Mouse (Mus musculus) granulocyte monocyte progenitor cell, adult 5-6 weeks (primary cell): ENCODE data around the gene Tgfbi. TPM values are rescaled to one million over a fixed set of nuclear protein-coding genes. Genes with fewer than 3 reads are reported as not detected.

Experiments
- ATAC-seq: replicated peaks from 2 replicates; pipeline ENCODE4 v1.8.0; 2016; ENCODE audit warnings: mild to moderate bottlenecking, moderate TSS enrichment, inconsistent platforms; ENCODE audit not compliant: poor library complexity, severe bottlenecking
- total RNA-seq, 2 experiments: library from RNA; stranded (forward) in 1 of 2; stranded (reverse) in 1 of 2; fragments of 200-712, 200-1000 nt in 1 of 2; fragments of >200 nt in 1 of 2; fragmentation: Nextera tagmentation in 1 of 2; gene quantifications; 2 replicates each; pipeline ENCODE4 v1.2.3; 2014 to 2017

The Tgfbi gene
- total RNA-seq (2014; fragmentation: Nextera tagmentation) (10.1 and 15.3 TPM in 2 replicates), total RNA-seq (2017) (15.6 and 21.7 TPM in 2 replicates)

DNA sequence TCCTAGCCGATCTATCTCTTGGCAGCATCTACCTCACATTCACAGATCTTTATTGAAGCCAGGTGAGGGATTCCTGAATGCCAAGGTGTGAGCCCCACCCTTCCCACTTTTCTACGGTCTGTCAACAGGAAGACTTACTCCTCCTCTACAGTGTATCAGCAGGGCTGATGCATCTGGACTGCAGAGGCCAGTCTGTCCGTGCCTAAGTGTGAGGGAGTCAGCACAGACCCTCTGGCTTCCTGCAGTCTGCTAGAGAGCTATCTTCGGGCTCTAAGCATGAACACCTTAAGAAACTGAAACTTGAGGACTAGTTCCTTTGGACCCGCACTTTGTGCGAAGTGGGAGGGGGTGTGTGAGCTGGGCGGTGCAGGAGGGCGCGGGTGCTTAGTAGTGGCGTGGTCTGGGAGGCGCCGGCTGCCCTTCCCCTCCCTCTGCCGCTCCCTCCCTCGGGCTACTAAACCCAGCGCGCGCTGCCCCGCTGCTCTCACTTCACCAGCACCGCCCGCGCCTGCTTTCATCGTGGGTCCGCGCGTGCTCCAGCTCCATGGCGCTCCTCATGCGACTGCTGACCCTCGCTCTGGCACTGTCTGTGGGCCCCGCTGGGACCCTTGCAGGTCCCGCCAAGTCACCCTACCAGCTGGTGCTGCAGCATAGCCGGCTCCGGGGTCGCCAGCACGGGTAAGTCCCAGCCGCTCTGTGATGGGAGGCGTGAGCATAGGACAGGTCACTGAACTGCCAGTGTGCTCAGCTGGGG is at the start of gene Tgfbi:
Tgfbi (plus strand) TSS at position 421 of the 754 bp plus-strand sequence.
- ATAC-seq = peak; percentile 54

DNA sequence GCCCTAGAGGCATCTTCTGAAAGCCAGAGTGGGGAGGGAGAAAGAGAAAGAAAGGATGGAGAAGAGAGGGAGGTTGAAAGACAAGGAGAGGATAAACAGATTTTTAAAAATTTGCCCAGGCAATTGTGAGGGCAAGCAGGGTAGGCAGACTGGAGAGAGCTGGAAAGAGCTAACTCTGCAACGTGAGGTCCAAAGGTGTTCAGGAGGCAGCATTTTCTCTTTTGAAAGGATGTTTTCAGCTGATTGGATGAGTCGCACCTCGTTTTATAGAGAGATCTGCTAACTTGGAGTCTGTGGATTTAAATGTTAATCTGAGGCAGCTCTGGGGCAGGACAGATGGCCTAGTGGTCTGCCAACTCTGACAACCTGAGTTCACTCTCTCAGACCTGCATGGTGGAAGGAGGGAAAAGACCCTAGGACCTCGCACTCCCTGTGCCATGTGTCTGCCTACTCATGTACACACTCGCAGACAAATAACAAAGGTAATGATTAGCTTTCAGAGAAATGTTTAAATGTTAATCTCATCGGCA is 49.4 kb upstream of the Tgfbi start:
- no peak for ATAC-seq

DNA sequence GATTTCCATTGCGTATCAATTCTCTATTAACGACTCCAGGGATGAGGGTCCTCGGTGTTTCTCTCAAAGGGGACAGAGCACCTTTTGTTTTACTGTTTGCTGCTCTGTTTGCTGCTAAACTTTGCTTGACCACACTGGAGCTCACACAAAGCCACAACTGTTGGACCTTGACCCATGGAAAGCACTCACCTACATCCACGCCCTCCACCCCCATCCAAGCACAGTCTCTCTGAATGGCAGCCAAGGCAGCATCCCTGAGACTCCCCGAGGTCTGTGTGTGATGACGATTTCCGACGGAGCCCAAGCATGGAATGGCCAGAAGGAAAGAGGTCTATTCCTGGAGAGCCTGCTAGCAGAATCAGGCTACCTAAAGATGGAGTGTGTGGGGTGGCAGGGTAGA is 48.2 kb upstream of the Tgfbi start:
- ATAC-seq = no peak

DNA sequence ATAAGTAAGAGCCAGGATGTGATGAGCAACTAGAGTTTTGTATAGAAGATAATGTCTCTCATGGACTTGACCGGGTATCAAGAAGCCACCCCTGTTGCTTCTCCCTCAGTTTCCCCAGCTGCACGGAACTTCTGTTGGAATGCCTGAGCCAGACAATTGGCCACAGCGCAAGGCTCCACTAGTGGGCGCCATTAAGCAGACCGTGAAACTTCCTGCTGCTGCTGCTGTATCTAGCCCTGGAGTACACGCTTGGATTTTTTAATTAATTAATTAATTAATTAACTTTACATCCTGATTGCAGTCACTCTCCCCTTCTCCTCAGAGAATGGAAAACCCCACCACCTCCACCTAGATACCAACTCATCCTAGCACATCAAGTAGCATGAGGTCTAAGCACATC is 46.2 kb upstream of the Tgfbi start:
- ATAC-seq = peak; percentile 69

DNA sequence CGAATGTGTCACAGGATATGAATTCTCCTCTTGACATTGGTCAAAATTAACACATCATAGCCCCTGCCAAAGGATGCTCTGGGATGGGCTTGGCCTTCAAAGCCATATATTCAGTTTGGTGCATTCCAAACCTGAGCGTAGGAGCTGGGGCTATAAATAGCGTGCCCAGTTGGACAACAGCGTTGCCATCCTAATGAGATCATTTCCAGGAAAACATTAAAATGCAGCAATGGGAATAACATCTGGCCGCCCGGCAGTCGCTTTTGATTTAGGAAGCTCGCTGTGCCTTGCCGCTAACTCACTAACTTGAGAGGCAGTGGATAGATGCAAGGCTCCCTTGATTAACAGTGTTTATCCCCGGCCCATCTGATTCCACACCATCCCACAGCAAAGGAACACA is 43.0 kb upstream of the Tgfbi start:
- no peak for ATAC-seq

DNA sequence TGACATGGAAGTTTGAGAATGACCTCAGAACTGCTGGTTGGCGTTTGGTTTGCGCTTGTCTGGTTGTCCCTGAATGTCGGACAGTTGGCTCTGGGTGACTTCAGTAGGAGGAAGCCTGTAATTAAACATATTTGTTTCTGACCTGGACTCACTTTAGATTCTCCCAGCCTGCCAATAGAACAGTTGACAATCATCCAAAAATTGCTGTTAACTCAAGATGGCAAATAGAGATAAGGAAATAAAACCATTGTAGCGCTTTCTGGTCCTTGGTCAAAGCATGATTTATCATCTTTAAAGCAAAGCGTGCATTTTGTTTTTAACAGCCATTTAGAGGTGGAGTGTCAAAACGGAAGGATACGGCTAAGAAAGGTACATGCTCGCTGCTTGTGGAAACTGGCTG is 37.7 kb upstream of the Tgfbi start:
- no peak for ATAC-seq

DNA sequence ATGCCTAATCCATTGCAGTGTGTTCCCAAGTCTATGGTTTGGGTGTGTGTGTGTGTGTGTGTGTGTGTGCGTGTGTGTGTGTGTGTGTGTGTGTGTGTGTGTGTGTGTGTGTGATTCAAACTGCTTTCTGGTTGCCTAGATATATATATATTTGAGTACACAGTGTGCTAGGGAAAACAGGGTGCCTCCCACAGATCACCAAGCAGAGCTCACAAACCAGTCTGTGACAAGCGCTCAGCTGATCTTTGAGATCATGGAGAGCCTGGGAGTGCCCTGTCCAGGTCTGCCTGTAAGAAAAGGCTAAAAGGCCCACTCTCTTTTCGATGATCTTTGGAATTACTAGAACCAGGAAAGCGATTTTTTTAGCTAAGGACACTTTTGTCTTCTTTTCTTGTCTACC is 34.2 kb upstream of the Tgfbi start:
- ATAC-seq = no peak

DNA sequence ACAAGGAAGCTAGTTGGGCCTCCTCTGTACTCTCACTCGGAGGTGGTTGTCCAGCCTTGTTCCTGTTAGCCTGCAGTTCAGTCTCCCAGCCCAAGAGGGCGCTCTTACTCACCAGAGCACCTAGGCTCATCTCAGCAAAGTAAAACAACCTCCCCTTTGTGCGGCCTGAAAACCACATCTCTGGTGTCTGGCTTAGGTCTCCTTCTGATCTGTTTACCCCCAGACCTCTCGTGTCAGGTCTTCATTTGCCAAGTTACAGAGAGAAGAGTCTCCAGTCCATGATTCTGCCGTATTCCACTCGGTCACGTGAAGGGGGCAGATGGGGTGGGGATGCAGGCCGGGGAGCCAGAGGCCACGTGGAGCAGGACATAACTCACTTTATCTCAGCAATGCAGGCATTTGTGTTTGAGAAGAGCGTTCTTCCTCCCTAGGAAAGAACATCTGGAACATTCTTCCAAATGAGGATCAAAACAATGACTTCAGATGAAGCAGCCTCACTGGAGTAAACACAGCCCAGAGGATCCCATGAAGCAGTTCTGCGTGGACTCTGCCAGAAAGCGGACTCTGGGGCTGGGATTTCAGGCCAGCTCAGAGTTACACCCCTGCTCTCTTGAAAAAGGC is 33.5 kb upstream of the Tgfbi start:
- ATAC-seq = peak; percentile 94

DNA sequence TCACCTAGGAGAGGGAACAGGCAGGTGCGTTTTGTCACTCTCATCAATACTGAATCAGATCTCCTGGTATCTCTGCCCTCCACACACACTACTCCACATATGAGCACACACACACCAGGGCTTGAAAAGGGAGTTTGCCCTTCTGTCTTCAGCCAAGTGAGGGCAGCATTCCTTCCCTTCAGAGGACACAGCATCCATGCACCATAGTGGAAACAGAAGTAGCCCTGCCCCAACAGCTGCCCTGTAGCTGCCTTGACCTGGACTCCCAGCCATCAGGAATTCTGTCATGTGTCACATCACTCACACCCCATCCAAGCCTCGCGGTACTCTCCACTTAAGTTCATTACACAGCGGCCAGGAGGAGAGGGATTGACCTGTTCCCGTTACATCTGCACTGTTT is 31.2 kb upstream of the Tgfbi start:
- ATAC-seq = no peak

DNA sequence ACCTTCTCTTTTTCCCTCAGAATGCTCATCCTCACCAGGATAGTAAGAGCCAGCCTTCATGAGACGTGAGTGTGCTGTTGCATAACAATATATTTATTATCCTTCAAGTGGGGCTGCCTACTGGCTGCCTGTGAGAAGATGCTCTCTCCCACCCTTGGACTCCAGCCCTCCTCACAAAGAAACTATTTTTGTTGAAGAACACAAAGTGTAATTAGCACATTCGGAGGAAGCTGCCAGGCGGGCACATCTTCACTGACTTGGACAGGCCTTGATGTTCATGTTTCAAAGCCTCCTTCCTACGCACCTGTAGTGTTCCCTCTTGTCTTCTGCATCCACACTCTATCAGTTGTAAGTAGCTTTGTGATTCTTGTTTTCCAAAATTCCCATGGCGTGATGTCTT is 28.9 kb upstream of the Tgfbi start:
- ATAC-seq = no peak

DNA sequence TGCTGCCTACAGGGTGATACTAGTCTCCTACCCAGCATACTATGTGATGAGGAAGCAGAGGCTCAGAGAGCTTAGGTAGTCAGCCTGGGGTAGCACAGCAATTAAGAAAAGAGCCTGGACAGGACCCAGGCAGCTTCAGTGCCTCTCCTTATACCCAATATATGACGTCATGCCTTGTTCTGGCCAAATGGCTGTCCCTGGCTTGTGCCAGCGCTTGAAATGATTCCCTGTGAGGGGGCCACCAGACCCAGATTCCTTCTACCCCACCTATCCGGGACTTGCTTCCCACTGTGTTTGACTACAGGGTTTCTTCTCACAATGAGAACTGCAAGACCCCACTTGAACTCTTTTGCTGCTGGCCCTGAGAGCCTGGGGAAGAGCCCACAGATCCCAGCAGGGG is 27.8 kb upstream of the Tgfbi start:
- ATAC-seq = 0 out of 2 replicates have a peak, but pooled peaks have one; percentile 17

DNA sequence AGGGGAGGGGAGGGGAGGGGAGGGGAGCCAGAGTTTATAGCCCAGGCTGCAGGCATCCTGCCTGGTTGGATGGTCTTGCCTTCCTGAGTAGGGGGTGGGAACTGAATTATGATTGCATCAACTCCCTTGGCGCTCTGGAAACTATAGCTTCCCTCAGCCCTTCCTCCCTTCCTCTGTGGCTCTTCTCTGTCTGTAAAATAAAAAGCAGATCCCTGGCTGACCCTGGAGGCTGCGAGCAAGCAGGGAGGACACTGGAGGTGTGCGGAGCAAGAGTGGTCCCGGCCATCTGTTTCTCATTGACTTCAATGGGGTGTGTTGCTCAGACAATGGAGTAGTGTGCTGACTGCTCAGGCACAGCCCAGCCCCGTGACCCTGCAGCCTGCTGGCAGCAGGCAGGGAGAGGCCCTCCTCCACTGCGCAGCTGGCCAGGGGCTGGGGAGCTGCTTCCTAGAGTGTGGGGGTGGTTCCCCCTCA is 27.3 kb upstream of the Tgfbi start:
- ATAC-seq = peak; percentile 77

DNA sequence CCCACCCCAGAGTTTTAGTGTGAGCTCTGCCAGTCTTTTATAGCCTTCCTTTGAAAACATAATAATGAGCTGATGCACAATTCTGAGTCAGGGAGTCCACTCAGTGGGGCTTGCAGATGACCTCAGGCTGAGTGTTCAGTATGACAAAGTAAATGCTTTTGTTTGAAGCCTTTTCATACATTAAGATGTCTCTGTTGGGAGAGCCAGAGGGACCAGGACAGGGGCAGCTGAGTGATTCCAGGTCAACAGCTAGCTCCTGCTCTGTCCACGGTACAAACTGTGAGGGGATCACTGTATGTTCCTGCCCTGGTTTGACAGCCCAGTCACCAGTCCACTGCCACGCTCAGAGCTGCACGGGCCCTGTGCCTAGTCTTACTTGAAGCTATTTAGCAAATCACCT is 26.6 kb upstream of the Tgfbi start:
- no peak for ATAC-seq

DNA sequence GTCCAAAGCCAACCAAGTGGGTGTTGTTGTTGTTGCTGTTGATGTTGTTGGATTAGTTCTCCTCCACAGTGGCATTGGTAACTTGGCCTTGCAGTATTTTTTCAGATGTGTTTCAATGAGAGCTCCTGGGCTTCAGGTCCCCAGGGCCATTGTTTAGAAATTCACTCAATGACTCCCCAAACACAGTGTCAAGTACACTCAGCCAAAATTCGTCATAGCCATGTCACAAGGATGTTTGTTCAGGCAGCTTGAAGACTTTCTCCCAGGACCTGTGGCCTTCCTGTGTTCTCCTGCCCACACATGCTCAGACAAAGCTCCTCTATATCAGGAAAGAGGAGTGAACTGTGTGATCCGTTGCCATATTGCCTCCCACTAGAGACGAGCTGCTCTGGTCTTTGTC is 23.3 kb upstream of the Tgfbi start:
- ATAC-seq = no peak

DNA sequence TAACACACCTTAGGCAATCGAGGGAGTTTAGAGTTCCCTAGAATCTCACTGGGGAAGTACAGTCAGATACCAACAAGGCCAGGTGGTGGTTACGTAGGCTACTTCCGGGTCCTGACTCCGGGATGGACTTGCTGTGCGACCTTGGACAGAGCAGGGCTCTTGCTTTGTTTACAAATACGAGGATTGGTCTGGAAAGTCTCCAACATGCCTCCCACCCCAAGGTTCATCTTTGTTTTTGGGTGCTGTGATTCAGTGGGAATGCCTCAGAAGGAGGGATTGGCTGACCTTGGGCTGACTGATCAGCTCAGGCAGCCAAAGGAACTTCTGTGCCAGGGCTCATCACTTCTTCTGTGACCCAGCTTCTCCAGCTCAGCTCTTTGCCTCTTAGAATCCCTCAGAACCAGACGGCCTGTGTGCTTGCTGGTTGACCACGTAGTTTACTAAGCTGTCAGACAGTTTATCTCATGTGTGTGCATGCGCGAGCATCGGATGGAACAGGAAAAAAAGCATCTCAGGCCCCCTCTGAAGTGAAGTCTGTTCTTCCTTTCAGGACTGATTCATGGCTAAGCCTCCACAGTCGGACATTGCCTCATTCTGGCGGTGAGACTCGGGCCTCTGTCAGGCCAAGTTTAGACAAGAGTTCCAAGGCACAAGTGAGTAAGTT is 20.7 kb upstream of the Tgfbi start:
- no peak for ATAC-seq

DNA sequence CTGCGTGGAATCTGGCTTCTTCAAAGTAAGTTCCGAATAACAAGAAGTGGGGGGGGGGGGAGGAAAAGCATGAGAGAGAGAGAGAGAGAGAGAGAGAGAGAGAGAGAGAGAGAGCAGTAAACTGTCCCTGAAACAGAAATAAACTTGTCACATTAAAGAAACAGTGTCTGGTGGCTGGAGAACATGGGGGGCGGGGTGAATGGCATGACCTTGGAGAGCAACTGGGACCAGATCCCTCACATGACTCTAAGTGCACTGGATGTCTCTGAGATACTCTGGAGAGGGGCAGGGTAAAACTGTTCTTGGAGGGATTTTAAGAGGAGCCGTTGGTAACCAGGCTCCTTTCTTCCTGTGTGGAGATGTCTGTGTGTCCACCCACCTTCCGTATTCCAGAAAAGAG is 19.1 kb upstream of the Tgfbi start:
- ATAC-seq = no peak

DNA sequence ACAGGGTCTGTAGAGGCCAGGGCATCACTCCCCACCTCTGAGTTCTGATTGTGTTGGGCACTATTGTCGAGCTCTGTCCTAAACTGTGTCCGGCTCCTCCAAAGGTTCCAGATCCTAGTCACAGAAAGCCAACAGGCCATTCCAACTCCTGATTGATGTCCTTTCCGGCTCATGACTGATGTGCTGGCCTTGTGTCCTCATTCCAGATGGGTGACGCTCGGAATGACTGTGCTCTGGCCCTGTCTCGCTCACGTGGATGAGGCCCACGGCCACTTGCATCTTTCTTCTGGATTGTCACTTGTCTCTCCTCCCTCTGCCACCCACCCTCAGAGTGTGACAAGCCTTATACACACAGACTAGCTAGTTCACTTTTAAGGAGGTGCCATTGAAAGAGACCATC is 18.1 kb upstream of the Tgfbi start:
- no peak for ATAC-seq

DNA sequence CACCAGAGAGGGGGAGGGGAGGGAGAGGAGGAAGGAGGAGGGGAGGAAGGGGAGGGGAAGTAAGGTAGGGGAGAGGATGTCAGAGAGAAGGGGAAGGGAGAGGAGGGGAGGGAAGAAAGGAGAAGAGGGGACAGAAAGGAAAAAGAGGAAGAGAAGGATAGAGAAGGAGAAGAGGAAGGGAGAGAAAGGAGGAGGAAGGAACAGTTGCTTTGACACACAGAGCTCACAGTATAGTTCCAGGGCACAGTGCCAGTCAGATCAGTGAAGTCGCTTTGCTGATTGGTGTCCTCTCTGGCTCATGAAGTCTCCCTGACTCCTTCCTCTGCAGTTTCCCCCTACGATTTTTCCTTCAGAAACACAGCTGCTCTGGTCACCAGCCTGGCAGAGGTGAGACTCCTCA is 17.4 kb upstream of the Tgfbi start:
- ATAC-seq = peak; percentile 74

DNA sequence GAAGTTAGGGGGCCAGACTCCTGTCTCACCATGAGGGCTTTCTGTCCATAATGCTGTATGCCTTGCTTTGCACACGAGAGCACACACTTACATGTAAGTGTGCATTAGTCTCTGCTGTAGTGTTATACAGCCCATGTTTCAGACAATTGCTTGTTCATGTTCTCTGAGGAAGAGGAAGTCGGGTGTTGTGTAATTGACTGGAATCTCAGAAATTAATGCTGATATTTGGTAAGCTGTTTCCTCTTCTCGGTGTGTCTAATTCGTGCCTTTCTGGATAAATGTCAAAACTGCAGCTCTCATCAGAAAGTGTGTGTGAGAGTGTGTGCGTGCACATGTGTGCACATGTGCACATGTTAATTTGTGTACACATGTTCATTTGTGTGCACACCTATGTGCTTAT is 16.1 kb upstream of the Tgfbi start:
- peak; percentile 72 for ATAC-seq

DNA sequence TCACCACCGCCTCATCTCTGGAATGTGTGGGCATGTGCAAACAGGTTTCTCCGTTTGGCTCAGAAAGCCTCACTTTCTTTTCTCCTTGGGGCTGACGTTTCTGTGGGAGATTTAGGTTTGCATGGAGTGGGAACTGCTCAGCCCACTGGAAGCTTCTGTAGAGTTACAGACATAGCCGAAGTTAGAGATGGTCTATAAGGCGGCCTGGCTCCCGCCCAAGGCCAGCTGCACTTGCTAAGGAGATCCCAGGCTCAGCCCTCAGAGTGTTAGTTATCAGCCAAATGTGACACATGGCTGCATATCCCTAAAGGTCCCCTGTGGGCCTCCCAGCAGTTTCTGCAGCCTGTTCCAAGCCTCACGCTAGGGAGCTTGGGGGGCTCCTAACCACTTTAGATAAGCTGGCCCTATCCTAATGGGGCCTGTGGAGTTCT is 15.3 kb upstream of the Tgfbi start:
- ATAC-seq = no peak

DNA sequence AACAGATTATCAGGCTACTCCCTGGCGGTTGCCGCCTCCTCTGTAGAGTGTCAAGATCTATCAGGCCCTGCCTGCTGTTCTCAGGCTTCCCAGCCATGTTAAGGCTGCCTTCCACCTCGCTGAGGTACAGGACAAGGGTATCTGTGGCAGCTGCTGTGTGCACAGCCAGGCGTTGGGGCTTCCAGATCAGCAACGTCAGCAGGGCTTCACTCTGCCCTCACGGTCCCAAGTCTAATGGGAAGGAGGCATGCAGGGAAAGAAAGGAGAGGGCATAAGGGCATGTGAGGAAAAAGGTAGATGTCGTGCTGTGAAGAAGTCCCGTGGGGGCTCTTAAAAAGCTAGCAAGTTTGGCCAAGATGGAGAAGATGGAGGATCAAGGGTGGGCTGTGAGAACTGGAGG is 14.1 kb upstream of the Tgfbi start:
- ATAC-seq = no peak
